Mouse (Mus musculus): ENCODE data around the gene Rab4a. TPM values are rescaled to one million over a fixed set of nuclear protein-coding genes. Genes with fewer than 3 reads are reported as not detected.

Gene Rab4a
- polyA plus RNA-seq, 1 experiment from 2014 or later = 79.1 TPM

DNA sequence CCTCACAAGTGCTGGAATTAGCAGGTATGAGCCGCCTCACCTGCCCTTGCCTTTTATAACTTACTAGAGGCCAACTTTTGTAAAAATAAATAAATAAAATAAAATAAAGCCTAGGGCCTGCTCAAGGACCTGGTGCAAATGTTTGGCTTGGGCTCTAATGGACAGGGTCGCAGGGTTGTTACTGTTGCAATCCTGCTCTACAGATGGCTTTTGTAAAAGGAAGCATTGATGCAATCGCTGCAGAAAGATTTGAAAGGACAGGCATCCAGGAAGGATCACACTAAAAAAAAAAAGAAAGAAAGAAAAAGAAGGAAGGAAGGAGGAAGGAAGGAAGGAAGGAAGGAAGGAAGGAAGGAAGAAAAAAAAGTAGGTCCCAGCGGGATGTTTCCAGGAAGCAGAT lies 54.6 kb downstream of the Rab4a start:
- DNase-seq (ENCODE audit: low spot score) (no peak), ATAC-seq (ENCODE audit: low FRiP score) (no peak)
- 71% methylated on average over 4 of the region's 4 CpGs for WGBS
- Histone ChIP-seq H3K9ac (peak overlapping the region; percentile 91; the same call in 1 of the 2 replicates), H3K9me3 (ENCODE audit: control insufficient read depth, low read length) (no peaks in the 10 kb centered on the region), H3K4me2 (replicated peaks) (peak overlapping the region; percentile 94), H3K27me3 (ENCODE audit: control insufficient read depth, insufficient read depth, low read length) (peaks cover 9% of the 10 kb centered on the region; the same call in 1 of the 2 replicates), H3K4me3 (replicated peaks; ENCODE audit: low read length) (peak overlapping the region; percentile 94), H3K36me3 (replicated peaks; ENCODE audit: control insufficient read depth, insufficient read depth) (no peaks in the 10 kb centered on the region), H3K27ac (no peak overlapping the region), H3K4me1 (replicated peaks; ENCODE audit: control insufficient read depth, insufficient read depth, low read length) (peaks cover 15% of the 10 kb centered on the region)

DNA sequence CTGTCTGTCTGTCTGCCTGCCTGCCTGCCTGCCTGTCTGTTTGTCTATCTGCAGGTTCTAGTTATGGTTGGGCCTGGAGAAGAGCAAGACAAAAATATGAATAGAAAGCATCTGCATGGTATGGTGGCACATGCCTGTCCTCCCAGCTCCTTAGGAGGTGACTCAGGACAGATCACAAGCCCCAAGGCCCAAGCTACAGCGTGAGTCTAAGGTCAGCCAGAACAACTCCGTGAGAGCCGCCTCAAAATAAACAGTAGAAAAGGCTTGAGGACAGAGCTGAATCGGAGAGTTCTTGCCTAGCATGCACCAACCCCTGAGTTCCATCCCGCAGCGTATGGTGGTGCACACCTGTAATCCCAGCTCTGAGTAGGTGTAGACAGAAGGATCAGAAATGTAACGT lies 60.0 kb downstream of the Rab4a start:
- 87% methylated on average over 7 of the region's 7 CpGs for WGBS
- peaks cover 9% of the 10 kb centered on the region; the same call in 1 of the 2 replicates for H3K27me3 ChIP-seq (ENCODE audit: control insufficient read depth, insufficient read depth, low read length)
- no peaks in the 10 kb centered on the region for H3K9me3 ChIP-seq (ENCODE audit: control insufficient read depth, low read length)
- H3K4me3 ChIP-seq (replicated peaks; ENCODE audit: low read length) = no peak overlapping the region
- no peak overlapping the region for H3K27ac ChIP-seq
- DNase-seq (ENCODE audit: low spot score) = no peak
- no peak overlapping the region for H3K9ac ChIP-seq
- no peaks in the 10 kb centered on the region for H3K36me3 ChIP-seq (replicated peaks; ENCODE audit: control insufficient read depth, insufficient read depth)
- H3K4me1 ChIP-seq (replicated peaks; ENCODE audit: control insufficient read depth, insufficient read depth, low read length) = no peaks in the 10 kb centered on the region
- ATAC-seq (ENCODE audit: low FRiP score) = no peak
- no peak overlapping the region for H3K4me2 ChIP-seq (replicated peaks)

DNA sequence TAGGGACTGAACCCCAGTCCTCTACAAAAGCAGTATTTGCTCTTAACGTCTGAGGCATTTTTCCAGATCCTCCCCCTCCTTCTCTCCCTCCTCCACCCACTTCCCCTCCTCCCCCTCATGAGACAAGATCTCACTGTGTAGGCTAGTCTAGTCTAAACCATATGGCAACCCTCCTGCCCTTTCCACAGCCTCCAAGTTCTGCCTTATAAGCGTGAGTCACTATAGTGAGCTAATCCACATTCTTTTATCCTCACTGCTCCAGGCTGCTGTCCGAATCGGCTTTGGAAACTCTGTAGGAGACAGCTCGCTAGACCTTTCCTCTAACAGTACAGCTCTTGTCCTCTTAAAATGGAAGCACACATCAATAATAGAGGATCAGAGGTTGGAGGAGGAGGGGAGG lies 61.2 kb downstream of the Rab4a start:
- no peak overlapping the region for H3K4me2 ChIP-seq (replicated peaks)
- no peak for DNase-seq (ENCODE audit: low spot score)

DNA sequence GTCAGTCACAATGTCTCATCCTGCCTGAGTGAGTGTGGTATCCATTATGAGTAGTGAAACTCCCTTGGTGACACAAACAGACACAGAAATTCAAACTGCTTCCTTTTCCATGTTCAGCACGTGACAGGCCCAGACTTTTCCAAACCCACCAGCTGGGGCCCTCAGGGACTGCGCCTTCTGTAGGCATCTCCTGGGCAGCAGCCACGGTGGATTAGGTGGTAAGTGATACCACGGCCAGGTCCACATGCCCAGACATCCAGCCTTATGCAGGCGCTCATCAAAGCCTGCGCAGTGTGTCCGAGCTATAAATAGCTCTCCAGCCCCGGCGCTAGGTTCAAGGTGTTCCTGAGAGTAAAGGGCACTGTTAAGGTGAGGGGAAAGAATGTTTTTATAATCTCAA lies 66.3 kb downstream of the Rab4a start:
- H3K4me3 ChIP-seq (replicated peaks; ENCODE audit: low read length) = no peak overlapping the region
- WGBS = 82% methylated on average over 9 of the region's 9 CpGs
- no peak overlapping the region for H3K4me2 ChIP-seq (replicated peaks)
- no peak for DNase-seq (ENCODE audit: low spot score)
- H3K9me3 ChIP-seq (ENCODE audit: control insufficient read depth, low read length) = no peaks in the 10 kb centered on the region
- H3K27me3 ChIP-seq (ENCODE audit: control insufficient read depth, insufficient read depth, low read length) = no peaks in the 10 kb centered on the region
- H3K36me3 ChIP-seq (replicated peaks; ENCODE audit: control insufficient read depth, insufficient read depth) = no peaks in the 10 kb centered on the region
- no peak for ATAC-seq (ENCODE audit: low FRiP score)
- no peak overlapping the region for H3K9ac ChIP-seq
- H3K27ac ChIP-seq = no peak overlapping the region
- H3K4me1 ChIP-seq (replicated peaks; ENCODE audit: control insufficient read depth, insufficient read depth, low read length) = no peaks in the 10 kb centered on the region

More for the DNA sequence above, 61.2 kb downstream of the Rab4a start:
- Histone ChIP-seq H3K4me1 (replicated peaks; ENCODE audit: control insufficient read depth, insufficient read depth, low read length) (no peaks in the 10 kb centered on the region), H3K36me3 (replicated peaks; ENCODE audit: control insufficient read depth, insufficient read depth) (no peaks in the 10 kb centered on the region), H3K27ac (no peak overlapping the region), H3K27me3 (ENCODE audit: control insufficient read depth, insufficient read depth, low read length) (peaks cover 9% of the 10 kb centered on the region; the same call in 1 of the 2 replicates), H3K9ac (no peak overlapping the region), H3K9me3 (ENCODE audit: control insufficient read depth, low read length) (no peaks in the 10 kb centered on the region), H3K4me3 (replicated peaks; ENCODE audit: low read length) (no peak overlapping the region)
- no peak for ATAC-seq (ENCODE audit: low FRiP score)
- 33% methylated on average over 5 of the region's 5 CpGs for WGBS

DNA sequence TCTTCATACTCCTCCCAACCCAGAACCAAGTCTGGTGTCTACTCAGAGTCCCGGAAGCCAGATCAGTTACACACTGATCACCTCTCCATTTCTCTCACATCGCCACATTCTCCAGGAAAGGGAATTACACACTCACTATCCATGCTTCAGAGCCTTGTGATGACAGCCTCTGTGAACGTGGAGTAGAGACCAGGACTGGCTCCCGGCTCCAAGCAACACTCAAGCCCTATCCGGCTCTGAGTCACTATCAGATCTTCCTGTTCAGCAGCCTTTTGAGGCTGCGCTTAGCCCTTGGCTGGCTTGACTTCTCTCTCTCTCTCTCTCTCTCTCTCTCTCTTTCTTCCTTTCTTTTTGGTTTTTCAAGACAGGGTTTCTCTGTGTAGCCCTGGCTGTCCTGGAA lies 67.6 kb downstream of the Rab4a start:
- no peaks in the 10 kb centered on the region for H3K27me3 ChIP-seq (ENCODE audit: control insufficient read depth, insufficient read depth, low read length)

DNA sequence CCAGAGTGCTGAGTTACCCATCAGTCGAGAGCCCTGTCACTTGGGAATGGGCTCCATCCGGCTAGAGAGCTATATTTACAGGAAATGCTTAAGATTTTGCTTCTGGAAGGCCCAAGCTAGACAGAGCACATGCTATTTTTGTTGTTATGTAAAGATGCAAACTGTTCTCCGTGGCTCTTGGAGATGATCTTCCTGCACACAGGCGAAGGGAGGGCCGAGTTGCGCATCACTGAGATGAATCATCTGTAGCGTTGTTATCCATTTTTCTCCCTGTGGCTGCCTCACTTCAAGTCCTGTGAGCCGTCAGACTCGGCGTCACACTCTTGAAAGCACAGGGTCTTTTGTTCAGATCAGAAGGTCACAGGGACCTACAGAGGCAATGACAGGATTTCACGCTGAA lies 68.5 kb downstream of the Rab4a start:
- no peak overlapping the region for H3K4me2 ChIP-seq (replicated peaks)
- H3K4me3 ChIP-seq (replicated peaks; ENCODE audit: low read length) = no peak overlapping the region
- no peak overlapping the region for H3K9ac ChIP-seq
- H3K27ac ChIP-seq = no peak overlapping the region
- no peaks in the 10 kb centered on the region for H3K4me1 ChIP-seq (replicated peaks; ENCODE audit: control insufficient read depth, insufficient read depth, low read length)
- no peaks in the 10 kb centered on the region for H3K9me3 ChIP-seq (ENCODE audit: control insufficient read depth, low read length)
- ATAC-seq (ENCODE audit: low FRiP score) (no peak), DNase-seq (ENCODE audit: low spot score) (no peak)
- H3K27me3 ChIP-seq (ENCODE audit: control insufficient read depth, insufficient read depth, low read length) = no peaks in the 10 kb centered on the region
- H3K36me3 ChIP-seq (replicated peaks; ENCODE audit: control insufficient read depth, insufficient read depth) = no peaks in the 10 kb centered on the region
- 72% methylated on average over 11 of the region's 11 CpGs for WGBS

More for the DNA sequence above, 67.6 kb downstream of the Rab4a start:
- Histone ChIP-seq H3K4me3 (replicated peaks; ENCODE audit: low read length) (no peak overlapping the region), H3K9ac (no peak overlapping the region), H3K27ac (no peak overlapping the region), H3K4me2 (replicated peaks) (no peak overlapping the region), H3K4me1 (replicated peaks; ENCODE audit: control insufficient read depth, insufficient read depth, low read length) (no peaks in the 10 kb centered on the region), H3K9me3 (ENCODE audit: control insufficient read depth, low read length) (no peaks in the 10 kb centered on the region), H3K36me3 (replicated peaks; ENCODE audit: control insufficient read depth, insufficient read depth) (no peaks in the 10 kb centered on the region)
- DNase-seq (ENCODE audit: low spot score) = no peak
- ATAC-seq (ENCODE audit: low FRiP score) = no peak
- 87% methylated on average over 6 of the region's 6 CpGs for WGBS

DNA sequence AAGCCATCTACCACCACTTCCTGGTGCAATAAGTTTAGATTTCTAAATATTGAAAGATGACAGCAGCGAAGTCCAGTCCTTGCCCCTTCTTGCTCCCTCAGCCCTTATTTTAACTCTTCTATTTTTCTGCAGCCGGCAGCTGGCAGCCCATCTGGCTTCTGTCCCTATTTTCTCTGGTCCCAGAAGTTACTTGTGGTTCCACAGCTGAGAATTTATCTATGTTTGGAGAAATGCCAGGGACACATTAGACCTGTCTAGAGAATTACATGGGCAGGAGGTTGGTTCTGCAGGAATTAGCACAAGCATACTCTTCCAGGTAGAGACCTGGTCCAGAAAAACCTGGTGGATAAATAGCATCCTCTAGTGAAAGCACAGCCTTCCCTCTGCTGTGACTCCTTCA lies 72.1 kb downstream of the Rab4a start:
- ATAC-seq (ENCODE audit: low FRiP score) = no peak
- WGBS = 76% methylated on average over 2 of the region's 2 CpGs
- H3K36me3 ChIP-seq (replicated peaks; ENCODE audit: control insufficient read depth, insufficient read depth) = no peaks in the 10 kb centered on the region
- H3K27ac ChIP-seq = no peak overlapping the region
- no peak overlapping the region for H3K9ac ChIP-seq
- no peak overlapping the region for H3K4me3 ChIP-seq (replicated peaks; ENCODE audit: low read length)
- H3K27me3 ChIP-seq (ENCODE audit: control insufficient read depth, insufficient read depth, low read length) = no peaks in the 10 kb centered on the region
- H3K4me1 ChIP-seq (replicated peaks; ENCODE audit: control insufficient read depth, insufficient read depth, low read length) = no peaks in the 10 kb centered on the region
- peak; percentile 24 for DNase-seq (ENCODE audit: low spot score)
- no peaks in the 10 kb centered on the region for H3K9me3 ChIP-seq (ENCODE audit: control insufficient read depth, low read length)
- H3K4me2 ChIP-seq (replicated peaks) = no peak overlapping the region

DNA sequence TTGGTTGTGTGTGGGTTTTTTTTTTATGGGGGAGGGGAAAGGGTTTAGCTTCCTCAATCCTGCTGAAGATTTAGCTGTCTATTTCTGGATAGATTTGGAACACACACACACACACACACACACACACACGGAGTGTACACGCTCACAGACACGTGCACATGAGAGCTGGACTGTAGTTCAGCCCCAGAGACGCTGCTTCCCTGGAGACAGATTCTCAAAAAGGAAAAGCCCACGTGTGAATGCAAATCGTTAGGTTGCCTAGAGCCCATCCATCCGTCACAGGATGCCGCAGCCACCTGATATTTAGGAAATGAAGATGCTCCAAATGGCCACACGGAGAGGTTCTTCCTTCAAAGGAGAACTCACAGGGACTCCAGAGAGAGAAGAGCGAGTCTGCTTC lies 74.5 kb downstream of the Rab4a start:
- no peaks in the 10 kb centered on the region for H3K36me3 ChIP-seq (replicated peaks; ENCODE audit: control insufficient read depth, insufficient read depth)
- no peaks in the 10 kb centered on the region for H3K27me3 ChIP-seq (ENCODE audit: control insufficient read depth, insufficient read depth, low read length)
- H3K27ac ChIP-seq = no peak overlapping the region
- no peak overlapping the region for H3K9ac ChIP-seq
- ATAC-seq (ENCODE audit: low FRiP score) (no peak), DNase-seq (ENCODE audit: low spot score) (no peak)
- no peaks in the 10 kb centered on the region for H3K9me3 ChIP-seq (ENCODE audit: control insufficient read depth, low read length)
- H3K4me1 ChIP-seq (replicated peaks; ENCODE audit: control insufficient read depth, insufficient read depth, low read length) = peaks cover 13% of the 10 kb centered on the region
- WGBS = 60% methylated on average over 10 of the region's 10 CpGs
- H3K4me2 ChIP-seq (replicated peaks) = no peak overlapping the region
- no peak overlapping the region for H3K4me3 ChIP-seq (replicated peaks; ENCODE audit: low read length)

DNA sequence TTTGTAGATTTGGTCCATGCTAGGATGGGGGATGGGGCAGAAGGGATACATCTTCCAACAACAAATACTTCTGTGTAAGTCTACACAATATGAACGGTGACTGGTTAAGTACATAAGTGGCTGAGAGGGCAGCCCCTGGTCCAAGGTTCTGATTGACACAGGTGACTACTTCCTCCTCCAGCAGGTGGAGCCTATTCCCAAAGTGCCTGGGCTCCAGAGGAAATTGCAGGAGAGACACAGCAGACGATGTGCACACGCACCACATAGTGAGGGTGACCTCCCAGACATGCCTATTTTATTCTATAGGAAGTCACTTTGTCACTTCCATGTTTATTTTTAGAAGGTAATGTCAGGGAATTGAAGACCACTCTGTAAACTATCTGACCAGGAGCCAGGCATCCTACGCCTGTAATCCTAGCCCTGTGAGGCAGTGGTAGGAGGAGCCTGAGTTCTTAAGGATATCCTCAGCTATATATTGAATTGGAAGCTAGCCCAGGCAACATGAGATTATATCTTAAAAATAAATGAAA lies 75.1 kb downstream of the Rab4a start:
- Histone ChIP-seq H3K4me3 (replicated peaks; ENCODE audit: low read length) (no peak overlapping the region), H3K4me1 (replicated peaks; ENCODE audit: control insufficient read depth, insufficient read depth, low read length) (peaks cover 14% of the 10 kb centered on the region), H3K36me3 (replicated peaks; ENCODE audit: control insufficient read depth, insufficient read depth) (no peaks in the 10 kb centered on the region), H3K9me3 (ENCODE audit: control insufficient read depth, low read length) (no peaks in the 10 kb centered on the region), H3K9ac (no peak overlapping the region), H3K27me3 (ENCODE audit: control insufficient read depth, insufficient read depth, low read length) (no peaks in the 10 kb centered on the region), H3K4me2 (replicated peaks) (no peak overlapping the region), H3K27ac (no peak overlapping the region)
- 54% methylated on average over 4 of the region's 4 CpGs for WGBS
- ATAC-seq (ENCODE audit: low FRiP score) = no peak
- no peak for DNase-seq (ENCODE audit: low spot score)

DNA sequence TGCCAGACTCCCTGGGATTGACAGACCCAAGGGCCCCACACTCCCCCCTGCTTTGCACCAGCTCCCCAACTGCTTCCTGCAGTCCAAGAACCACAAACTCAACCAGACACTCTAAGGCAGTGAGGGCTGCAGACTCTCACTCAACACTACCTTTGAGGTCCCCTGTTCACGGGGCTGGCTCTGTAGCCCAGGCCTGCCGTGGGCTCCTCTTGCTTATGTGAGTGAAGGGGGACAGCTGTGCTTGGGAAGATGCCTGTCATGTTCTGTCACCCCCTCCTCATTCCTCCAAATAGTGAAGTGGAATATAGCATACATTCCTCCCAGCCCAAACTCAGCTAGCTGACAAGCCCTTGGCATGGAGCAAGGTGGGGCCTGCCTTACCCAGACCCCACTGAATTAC lies 76.6 kb downstream of the Rab4a start:
- ATAC-seq (ENCODE audit: low FRiP score) = no peak
- 73% methylated on average over 2 of the region's 2 CpGs for WGBS

More for the DNA sequence above, 76.6 kb downstream of the Rab4a start:
- Histone ChIP-seq H3K9me3 (ENCODE audit: control insufficient read depth, low read length) (no peaks in the 10 kb centered on the region), H3K27me3 (ENCODE audit: control insufficient read depth, insufficient read depth, low read length) (no peaks in the 10 kb centered on the region), H3K4me1 (replicated peaks; ENCODE audit: control insufficient read depth, insufficient read depth, low read length) (peaks cover 14% of the 10 kb centered on the region), H3K4me2 (replicated peaks) (no peak overlapping the region), H3K9ac (no peak overlapping the region), H3K27ac (no peak overlapping the region), H3K36me3 (replicated peaks; ENCODE audit: control insufficient read depth, insufficient read depth) (no peaks in the 10 kb centered on the region), H3K4me3 (replicated peaks; ENCODE audit: low read length) (no peak overlapping the region)
- DNase-seq (ENCODE audit: low spot score) = no peak
